Mouse (Mus musculus) intestine, embryonic 15.5 days (tissue): ENCODE results near the gene Trp53rka. TPM values are rescaled to one million over a fixed set of nuclear protein-coding genes. Genes with fewer than 3 reads are reported as not detected.

Experiments
- ATAC-seq: fragments of 200-750 bp; cut with Nextera tagmentation; 2 replicates; pipeline ENCODE4 v1.8.0; 2017; ENCODE audit warnings: moderate TSS enrichment, moderate library complexity
- H3K27ac ChIP-seq: fragments of 300-500 bp; sonication (generic); 2 replicates; pipeline ENCODE4 v1.5.1; 2015; ENCODE audit warnings: mild to moderate bottlenecking, inconsistent platforms
- H3K27me3 ChIP-seq: fragments of 300-500 bp; sonication (generic); replicated peaks from 2 replicates; pipeline ENCODE4 v1.6.1; 2015; ENCODE audit warnings: inconsistent platforms
- H3K36me3 ChIP-seq: fragments of 300-500 bp; sonication (generic); 2 replicates; pipeline ENCODE4 v1.6.1; 2015; ENCODE audit warnings: inconsistent platforms
- H3K4me1 ChIP-seq: fragments of 300-500 bp; sonication (generic); replicated peaks from 2 replicates; pipeline ENCODE4 v1.6.1; 2015; ENCODE audit warnings: inconsistent platforms
- H3K4me2 ChIP-seq: fragments of 300-500 bp; sonication (generic); replicated peaks from 2 replicates; pipeline ENCODE4 v1.6.1; 2015; ENCODE audit warnings: mild to moderate bottlenecking, inconsistent platforms
- H3K4me3 ChIP-seq: fragments of 300-500 bp; sonication (generic); replicated peaks from 2 replicates; pipeline ENCODE4 v1.5.1; 2015; ENCODE audit warnings: inconsistent platforms
- H3K9ac ChIP-seq: fragments of 300-500 bp; sonication (generic); 2 replicates; pipeline ENCODE4 v1.6.1; 2015; ENCODE audit warnings: inconsistent platforms
- H3K9me3 ChIP-seq: fragments of 300-500 bp; sonication (generic); 2 replicates; pipeline ENCODE4 v1.6.1; 2016; ENCODE audit warnings: inconsistent platforms
- WGBS: fragments of 180-500 bp; shearing (Covaris S2); methylation state at CpG from one replicate; pipeline ENCODE4 v1.1.7; 2015; 5-methylcytosine and 5-hydroxymethylcytosine counted together
- polyA plus RNA-seq: library from polyadenylated mRNA; unstranded; fragments of >200 nt; fragmentation: Nextera tagmentation; extraction: Ambion mirVana; gene quantifications from 2 replicates; pipeline ENCODE4 v1.2.1, GENCODE M21; 2015

Gene Trp53rka
- polyA plus RNA-seq, 1 experiment from 2014 or later: 29.1 TPM

GRCm38 (mm10) chr2:165442981-165443380 is 50.1 kb downstream of the Trp53rka start:
- Histone ChIP-seq H3K36me3 (no peaks in the 10 kb centered on the region), H3K9ac (no peak overlapping the region), H3K27me3 (no peaks in the 10 kb centered on the region), H3K4me2 (no peak overlapping the region), H3K4me3 (no peak overlapping the region), H3K27ac (no peak overlapping the region), H3K9me3 (no peaks in the 10 kb centered on the region), H3K4me1 (no peaks in the 10 kb centered on the region)
- WGBS: 74% methylated on average over 10 of the region's 10 CpGs
- no peak for ATAC-seq

GRCm38 (mm10) chr2:165441613-165442012 is 51.5 kb downstream of the Trp53rka start:
- H3K4me3 ChIP-seq: no peak overlapping the region
- no peak overlapping the region for H3K27ac ChIP-seq
- no peaks in the 10 kb centered on the region for H3K4me1 ChIP-seq
- no peaks in the 10 kb centered on the region for H3K36me3 ChIP-seq
- no peak overlapping the region for H3K4me2 ChIP-seq
- no peak for ATAC-seq
- no peak overlapping the region for H3K9ac ChIP-seq
- no peaks in the 10 kb centered on the region for H3K27me3 ChIP-seq
- H3K9me3 ChIP-seq: no peaks in the 10 kb centered on the region
- 54% methylated on average over 4 of the region's 4 CpGs for WGBS

Other genes starting within 250 kb of the Trp53rka start
- 83.6 and 98.3 TPM in 2 replicates for gene Slc35c2, start 205.5 kb downstream of the Trp53rka start, polyA plus RNA-seq
- 58.1 and 63.0 TPM in 2 replicates for gene Elmo2, start 166.8 kb downstream of the Trp53rka start, polyA plus RNA-seq
- gene Zfp663, start 124.6 kb downstream of the Trp53rka start, polyA plus RNA-seq: 0.75 and 1.1 TPM in 2 replicates
- gene Zfp334, start 105.1 kb downstream of the Trp53rka start, polyA plus RNA-seq: 4.9 and 5.0 TPM in 2 replicates
- 0.61 and 0.64 TPM in 2 replicates for gene Ocstamp, start 92.9 kb downstream of the Trp53rka start, polyA plus RNA-seq
- gene Slc13a3, start 20.1 kb downstream of the Trp53rka start, polyA plus RNA-seq: 0.36 and 0.51 TPM in 2 replicates
- 4.0 and 4.7 TPM in 2 replicates for gene Slc2a10, start 10.5 kb upstream of the Trp53rka start, polyA plus RNA-seq
- gene Eya2, start 101.7 kb upstream of the Trp53rka start, polyA plus RNA-seq: 0.84 and 1.3 TPM in 2 replicates